Mouse (Mus musculus): ENCODE measurements around the gene Grik4.
"Not testable (repeated sequence)": the region's sequence is repeated elsewhere in the genome, so short reads cannot be mapped to it uniquely, and the experiment has no call there.

Grik4 gene

DNA sequence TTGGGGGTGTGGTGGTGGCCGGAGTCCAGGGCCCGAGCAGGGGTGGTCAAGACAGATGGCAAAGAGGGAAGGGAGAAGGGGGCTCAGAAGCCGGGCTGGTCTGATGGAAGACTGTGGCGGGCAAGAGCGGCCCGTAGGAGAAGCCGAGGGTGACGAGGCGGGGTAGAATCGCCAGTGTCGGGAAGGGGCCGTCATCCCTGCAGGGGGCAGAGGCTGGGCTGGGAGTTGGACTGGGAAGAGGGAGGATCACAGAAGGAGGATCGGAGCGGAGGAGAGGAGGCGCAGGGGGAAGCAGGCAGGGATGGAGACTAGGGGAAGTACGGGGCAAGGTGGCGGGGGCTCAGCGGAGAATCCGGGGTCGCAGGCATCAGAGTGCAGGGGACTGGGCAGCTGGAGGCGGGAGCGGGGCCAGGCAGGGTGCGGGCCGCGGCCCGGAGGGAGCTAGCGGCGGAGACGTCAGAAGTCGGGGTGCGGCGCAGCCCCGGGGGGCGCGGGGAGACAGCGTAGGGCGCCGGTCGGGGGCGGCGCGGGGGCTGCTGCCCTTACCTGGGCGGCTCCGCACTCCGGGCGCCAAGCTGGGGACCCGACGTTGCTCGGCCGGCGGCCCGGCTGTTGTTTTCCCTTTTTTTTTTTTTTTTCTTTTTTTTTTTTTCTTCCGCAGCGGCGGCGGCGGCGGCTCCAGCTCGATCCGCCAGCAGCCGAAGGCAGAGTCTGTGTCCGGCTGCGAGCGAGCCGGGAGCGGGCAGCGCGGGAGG, at the start of gene Grik4:
Gene Grik4, minus strand, starts transcription at position 713 of the 755 bp plus-strand sequence.
- DNase-seq = peak; percentile 28 to 64

DNA sequence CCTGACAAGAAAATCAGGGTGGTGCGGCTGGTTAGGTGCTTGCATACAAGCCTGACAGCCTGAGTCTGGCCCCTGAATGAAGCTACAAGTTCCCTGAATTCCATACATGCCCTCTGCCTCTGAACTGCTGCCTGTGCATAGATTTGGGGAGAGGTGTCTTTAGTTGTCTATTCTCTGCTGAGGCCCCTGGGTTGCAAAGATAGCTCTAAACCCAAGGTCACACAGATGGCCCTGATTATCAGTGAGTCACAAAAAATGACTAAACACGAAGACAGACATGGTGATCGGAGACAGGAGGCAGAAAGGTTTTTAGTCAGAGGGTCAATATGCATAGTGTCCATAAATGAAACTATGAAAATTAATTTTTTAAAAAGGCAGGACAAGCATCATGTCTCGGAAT, 49.4 kb upstream of the Grik4 start:
- DNase-seq = no peak

DNA sequence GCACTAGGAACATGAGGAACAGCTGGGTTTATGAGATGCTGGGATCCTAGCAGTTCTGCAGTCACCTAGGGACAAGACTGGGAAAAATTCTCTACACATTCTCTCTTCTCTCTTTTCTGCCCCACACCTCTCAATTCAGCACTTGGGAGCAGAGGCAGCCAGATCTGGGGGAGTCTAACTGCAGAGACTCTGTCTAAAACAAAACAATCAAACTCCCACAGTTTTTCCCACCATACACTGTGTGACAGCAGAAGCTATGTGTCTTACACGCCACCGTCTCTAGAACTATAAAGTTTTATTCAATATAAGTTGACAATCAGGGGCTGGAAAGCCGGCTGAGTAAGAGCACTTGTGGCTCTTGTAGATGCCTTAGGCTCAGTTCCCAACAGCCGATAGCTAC, 43.7 kb upstream of the Grik4 start:
- no peak for DNase-seq

DNA sequence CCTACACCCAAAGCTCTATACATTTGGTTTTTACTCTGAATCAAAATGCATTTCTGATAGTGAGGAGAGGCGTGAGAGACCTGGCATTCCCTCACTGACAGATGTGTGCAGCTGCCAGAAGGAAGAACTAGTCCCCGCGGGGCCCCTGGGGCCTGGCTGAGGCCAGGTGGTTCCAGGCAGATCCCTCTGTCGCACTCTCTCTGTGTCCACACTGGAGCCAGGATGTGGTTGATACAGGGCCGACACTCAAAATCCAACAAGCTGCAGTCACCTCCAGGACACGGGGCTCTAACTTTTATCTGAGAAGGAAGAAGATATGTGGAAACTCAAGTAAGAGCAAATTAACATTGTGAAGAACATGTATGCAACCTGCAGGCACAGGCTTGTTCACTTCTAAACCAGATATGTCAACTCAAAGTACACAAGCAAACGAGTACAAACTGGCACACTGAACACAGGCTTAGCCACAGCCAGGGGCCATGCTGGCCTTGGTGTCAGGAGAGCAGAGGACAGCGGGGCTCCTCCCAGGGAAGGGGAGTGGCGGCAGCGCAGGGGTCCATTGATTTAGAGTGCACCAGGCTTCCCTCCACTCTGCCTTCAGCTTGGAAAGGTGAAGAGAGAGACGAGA, 24.7 kb upstream of the Grik4 start:
- DNase-seq = no peak

DNA sequence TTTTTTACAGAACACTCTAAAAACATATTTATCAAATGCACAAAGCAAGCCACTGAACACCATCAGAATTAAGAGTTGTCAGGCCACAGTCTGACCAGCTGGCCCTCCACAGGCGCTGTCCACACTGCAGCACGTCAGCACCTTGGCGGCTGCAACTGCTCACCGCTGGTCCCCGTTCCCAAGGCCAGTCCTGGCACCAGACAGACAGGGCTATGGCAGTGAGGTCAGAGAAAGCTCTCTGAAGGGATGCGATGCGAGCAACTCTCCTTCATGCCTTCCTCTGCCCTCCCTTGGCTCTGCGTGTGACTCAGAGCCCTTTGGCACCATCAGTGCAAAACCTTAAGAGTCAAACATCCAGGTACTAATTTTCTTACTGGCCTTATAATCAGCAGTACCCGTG, 23.4 kb upstream of the Grik4 start:
- no peak for DNase-seq

DNA sequence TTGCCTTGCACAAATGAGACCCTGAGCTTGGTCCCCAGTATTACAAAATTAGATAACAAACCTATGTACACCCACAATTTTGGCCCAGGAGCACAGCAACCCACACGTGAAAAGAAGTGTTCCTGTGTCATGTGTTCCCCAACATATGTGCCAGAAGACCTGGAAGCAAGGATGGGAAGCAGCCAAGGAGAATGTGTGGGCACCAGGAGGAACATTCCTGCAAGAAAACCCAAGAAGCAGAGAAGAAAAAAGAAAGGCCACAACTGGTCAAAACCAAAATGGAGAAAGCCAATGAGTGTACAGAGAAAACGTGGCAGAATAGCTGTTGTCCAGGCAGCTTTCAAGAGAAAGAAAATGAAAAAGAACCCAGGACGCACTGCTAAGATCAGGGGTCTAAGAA, 20.5 kb upstream of the Grik4 start:
- DNase-seq = not testable (repeated sequence)

DNA sequence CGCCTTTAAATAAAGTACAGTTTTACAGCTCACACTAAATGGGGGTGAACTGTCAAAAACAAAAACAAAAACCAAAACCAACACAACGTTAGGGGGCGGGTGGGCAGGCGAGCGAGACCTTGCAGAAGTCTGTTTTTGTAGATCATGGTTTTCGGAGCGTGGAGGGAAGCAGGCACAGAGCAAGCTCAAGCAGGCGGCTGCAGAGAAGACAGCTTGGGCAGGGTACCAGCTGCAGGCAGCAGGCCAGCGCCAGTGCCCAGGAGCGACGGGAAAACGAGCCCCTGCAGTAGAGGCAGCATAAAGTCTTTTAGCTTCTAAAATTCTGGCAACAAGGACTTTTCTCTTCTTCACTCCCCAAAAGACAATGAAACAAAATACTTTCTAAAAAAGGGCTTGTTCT, 20.1 kb upstream of the Grik4 start:
- no peak for DNase-seq

DNA sequence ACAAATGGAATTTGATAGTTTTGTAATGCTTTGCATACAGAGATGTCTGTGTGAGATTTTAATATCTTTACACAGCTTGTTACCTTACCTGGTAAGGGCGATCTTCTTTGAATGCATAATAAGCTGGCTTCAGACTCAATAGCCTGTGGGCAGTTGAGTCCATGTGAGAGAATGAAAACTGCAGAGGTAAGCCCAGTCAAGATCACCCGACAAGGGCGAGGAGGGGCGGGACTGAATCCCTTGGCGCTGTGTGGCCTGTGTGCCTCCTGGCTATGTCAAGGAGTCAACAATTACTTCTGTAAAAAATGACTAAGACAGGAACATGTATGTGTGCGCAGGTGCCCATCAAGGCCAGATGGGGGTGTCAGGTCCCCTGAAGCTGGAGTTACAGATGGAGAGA, 18.2 kb upstream of the Grik4 start:
- peak; percentile 18 to 43 for DNase-seq

DNA sequence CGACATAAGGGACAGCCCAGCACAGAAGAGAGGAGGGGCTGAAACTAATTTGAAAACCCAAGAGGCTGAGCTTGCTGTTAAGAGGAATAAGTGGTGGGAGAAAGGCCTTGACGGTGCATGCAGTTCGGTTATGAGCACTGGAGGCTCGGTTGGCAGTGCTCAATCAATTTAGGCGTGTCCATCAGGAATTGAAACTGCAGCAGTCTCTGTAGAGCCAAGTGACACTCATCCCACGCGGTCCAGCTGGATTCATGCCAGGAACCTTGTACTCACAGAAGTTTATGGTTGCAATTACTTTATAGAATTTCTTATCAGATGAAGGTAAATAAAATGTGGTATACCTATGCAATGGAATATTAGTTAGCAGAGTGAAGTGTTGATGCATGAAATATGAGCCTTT, 14.1 kb upstream of the Grik4 start:
- peak in 1 of 2 experiments; percentile 21 for DNase-seq

DNA sequence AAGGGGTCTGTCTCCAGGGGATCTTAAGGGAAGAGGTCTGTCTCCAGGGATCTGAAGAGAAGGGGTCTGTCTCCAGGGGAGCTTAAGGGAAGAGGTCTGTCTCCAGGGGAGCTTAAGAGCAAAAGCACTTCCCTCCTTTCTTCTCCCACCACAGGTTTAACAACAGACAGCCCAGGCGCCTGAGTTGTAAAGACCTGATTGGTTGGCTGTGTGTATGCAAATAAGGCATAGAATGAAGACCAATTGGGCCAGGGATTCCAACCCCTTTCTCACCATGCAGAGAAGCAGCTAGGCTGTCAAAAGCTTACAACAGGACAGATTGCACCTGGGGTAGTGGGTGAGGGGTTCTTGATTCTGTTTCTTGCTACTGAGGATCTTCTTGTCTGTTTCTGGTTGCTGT, 4.1 kb upstream of the Grik4 start:
- DNase-seq = no peak

DNA sequence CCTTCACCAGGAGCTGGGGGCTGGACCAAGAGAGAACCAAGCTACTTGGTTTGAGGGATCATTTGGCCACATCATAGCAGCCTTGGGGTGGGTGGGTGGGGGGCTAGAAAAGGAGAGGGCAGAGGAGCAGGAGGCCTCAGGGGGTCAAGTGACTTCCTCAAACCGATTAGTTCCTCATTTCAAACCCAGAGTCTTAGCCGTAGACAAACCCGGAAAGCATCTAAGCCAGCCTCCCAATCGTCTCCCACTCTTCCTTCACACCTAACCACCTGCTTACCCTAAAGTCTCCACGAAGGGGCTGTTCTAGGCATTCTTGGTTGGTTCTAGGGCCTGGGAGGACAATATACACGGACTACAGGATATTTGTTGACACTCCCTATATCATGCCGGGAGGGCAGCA, 881 bp upstream of the Grik4 start:
- DNase-seq = no peak

DNA sequence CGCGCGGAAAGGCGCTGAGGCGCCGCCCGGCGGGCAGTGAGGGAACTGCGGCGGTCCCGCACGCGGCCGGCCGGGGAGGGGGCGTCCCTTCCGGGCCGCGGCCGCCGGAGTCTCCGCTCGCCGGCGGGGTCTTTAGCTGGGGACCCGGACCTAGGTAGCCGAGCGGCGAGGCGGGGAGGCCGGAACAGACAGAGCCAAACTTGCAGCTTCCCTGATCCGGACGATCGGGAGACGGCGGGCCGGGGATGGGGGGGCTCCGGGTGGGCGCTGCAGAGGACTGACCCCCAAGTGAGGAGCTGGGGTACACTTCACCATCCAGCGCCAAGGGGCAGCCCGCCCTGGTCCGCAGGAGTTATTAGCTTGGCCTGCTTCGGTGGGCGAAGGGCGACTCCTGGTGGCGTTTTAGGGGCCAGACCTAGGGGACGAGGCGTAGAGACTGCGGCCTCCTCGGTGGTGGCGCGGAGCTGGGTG, 278 bp upstream of the Grik4 start:
- DNase-seq = peak; percentile 82 to 93

DNA sequence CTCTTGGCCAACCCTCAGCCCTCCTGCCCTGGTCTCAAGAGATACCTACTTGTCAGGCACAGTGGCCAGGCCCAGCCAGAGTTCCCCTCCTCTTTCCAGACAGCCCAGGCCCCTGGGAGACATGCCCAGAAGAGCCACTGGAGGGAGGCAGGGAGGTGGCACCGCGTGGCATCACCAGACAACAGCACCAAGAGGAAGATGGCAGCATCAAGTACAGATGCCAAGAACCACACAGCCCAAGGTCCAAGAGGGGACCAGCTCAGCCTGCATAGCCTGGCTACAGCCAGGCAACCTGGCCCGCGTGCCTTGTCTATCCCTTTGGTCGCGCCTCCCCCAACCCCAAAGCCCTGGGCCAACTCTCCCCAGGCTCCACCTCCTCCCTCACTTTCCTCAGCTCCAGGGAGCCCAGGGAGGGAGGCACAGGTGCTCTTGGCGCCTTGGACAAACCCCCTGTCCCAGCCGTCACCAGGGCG, 1.2 kb downstream of the Grik4 start:
- DNase-seq = no peak

DNA sequence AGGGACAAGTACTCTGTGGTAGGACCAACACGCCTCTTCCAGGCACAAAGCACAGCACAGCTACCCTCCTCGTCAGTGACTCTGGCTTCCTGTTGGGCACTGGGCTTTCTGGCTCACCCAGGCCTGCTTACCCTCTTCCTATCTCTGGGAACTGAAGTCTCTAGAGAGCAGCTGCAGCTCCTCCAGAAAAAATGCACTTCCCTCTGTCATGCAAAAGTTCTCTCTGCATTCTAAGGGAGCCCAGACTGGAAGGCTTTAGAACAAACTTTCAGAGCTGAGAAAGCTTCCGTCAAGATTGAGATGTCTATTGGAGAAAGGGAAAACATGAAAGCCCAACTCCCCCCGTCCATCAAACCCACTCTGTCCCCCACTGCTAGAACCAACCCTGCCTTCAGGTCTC, 2.1 kb downstream of the Grik4 start:
- no peak for DNase-seq

DNA sequence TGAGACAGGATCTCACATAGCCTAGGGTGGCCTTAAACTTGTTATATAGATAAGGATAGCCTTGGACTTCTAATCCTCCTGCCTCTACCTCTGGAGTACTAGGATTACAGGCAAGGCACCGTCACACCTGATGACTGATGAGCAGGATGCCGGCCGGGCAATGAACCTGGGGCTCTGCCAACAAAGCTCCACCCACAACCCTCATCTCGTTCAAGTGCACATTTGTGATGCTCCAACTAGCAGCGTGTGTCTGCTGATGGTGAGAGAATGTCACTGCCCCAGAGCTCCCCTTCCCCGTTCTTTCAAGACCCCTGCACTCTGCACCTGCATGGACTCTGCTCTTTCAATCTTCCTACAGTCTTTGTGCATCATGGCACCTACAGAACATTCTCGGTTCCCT, 12.1 kb downstream of the Grik4 start:
- peak in 1 of 2 experiments; percentile 39 for DNase-seq

DNA sequence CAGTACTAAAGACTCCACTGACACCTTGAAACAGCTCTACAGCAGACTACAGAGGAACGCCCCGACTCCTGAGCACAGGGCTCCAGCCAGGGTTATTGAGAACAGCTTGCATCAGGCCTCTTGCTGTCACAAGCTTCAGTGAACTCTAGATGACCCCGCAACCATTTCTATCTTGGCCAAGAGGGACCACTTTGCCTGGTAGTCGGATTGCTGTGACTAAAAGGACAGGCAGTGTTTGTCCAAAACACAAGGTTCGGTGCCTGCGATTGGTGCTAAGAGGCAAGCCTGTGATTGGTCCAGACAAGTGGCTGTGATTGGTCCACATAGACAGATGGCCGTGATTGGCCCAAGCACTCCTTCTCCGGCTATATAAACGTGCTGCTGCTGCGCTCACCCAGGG, 16.8 kb downstream of the Grik4 start:
- DNase-seq = no peak

DNA sequence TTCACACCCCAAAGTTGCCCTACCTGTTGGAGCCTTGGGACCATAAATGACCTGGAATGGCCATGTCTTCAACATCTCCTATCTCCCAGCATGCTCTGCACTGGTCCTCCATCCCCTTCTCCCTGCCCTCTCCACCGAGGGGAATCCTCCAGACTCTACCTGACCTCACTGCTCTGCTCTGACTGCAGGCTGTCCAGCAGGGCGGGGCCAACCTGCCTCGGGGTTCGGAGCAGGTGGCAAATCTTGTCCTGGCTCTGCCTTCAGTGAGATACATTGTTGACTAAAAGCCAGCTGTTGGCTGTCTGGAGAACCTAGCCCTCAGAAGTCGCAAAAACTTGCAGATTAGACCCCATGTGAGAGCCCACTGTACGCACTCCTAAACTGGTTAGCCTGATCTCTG, 17.7 kb downstream of the Grik4 start:
- DNase-seq = no peak

DNA sequence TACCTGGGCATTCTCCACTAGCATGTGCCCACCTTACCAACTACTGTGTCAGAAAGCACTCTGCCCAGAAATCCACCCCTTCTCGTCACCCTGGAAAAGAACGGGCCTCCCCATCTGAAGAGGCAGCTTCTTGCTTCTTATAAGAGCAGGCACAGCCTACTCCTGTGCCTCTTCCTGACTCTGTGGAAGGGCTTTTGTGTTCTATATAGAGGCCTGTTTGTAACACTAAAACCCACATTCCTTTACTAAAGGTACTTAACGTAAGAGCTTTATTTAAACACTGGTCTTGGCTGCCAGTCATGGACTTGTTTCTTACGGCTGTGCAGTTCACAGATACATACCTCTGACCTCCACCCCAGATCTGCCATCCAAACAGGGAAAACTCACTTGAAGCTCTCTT, 22.5 kb downstream of the Grik4 start:
- no peak for DNase-seq

DNA sequence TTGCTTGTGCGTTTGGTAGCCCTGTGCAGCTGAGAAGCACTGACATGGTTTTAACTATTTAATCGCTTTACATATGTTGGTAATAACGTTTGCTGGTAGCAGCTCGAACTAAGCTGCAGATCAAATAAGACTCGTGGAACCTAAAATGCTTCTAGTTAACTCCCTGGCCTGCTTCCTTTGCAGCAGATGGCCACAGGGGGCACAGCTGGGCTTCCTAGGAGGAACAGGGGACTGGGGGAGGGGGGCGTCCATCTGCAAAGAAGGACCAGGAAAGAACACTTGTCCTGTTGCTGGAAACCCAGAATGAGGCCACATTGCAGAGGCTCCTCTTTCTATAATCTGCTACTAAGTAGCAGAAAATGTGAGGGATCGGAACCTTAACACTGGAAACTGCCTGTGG, 24.1 kb downstream of the Grik4 start:
- DNase-seq = no peak

DNA sequence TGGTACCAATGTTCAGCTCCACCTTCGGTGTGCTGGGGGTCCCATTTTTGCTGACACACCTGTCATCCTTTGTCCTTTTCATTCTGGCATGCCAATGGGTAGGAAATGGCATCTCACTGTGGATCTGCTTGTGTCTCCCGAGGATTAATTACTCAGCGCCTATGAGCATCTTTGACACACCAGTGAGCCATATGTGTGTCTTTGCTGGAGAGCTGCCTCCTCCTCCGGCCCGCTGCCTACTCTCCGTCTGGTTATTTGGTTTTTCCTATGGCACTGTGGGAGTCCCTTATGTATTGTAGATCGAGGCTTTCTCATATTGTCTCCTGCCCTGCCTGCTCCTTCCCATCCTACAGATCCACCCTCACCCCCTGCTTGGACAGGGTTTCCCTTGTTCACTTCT, 26.4 kb downstream of the Grik4 start:
- no peak for DNase-seq

DNA sequence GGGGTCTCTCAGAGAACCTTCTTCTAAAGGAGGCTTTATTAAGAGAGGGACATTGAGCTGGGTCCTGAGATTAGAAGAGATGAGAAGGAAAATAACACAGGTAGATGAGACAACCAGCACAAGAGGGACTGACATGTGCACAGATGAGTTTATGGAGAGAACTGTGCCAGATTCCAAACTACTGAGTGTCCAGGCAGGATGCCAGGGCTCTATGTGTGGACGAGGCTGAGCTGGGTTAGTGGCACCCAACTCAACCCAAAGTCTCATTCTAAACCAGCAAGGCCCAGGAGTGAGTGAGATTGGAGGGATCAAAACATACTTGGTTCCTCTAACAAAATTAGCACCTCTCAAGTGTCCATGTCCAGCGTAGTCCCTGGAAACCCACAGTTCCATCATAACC, 31.1 kb downstream of the Grik4 start:
- DNase-seq = no peak

DNA sequence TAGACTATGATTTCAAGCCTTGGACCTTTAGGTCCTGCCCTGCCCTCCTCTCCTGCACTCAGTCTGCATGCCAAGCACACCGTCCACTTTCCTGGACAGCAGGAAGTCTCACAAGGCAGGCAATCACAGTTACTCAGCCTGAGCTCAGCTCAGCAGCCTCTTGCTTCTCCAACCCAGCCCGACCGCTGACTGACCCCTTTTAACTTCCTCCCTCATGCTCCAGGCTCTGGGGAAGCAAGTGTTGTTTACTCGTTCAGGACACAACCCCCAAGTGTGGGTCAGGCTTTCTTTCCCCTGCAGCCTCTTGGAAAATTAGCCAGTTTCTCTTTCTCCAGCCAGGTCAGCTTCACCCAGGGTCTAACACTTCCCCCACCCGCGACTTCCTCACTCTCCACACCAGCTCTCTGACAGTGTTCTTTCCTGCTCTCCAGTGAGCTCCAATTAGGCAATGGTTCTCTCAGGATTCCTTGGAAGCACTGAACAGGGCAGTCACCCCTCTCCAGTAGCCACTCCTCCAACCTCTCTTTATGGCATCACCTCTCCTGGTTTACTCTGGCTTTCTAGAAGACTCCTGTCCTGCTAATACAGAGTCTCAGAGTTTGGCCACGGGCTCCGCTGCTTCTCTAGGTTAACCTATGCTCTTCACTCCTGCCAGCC, 35.5 kb downstream of the Grik4 start:
- peak; percentile 20 to 41 for DNase-seq

DNA sequence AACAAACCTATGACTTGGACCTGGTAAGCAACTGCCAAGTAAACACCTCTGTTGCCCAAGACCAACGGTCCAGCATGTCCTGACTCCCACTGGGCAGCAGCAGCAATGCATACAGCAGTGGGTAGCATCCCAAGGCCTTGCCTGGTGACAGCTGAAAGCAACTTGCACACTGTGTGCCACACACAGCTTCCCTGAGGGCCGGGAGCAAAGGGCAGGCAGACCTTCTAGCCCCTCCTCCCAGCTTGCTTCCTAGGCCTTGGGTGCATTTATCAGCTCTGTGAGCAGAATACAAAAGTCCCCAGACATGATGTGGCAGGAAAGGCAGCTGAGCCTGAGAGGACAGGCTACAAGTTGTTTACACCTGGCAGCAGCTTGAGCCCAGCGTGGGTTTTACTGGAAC, 37.3 kb downstream of the Grik4 start:
- DNase-seq = peak in 1 of 2 experiments; percentile 8

DNA sequence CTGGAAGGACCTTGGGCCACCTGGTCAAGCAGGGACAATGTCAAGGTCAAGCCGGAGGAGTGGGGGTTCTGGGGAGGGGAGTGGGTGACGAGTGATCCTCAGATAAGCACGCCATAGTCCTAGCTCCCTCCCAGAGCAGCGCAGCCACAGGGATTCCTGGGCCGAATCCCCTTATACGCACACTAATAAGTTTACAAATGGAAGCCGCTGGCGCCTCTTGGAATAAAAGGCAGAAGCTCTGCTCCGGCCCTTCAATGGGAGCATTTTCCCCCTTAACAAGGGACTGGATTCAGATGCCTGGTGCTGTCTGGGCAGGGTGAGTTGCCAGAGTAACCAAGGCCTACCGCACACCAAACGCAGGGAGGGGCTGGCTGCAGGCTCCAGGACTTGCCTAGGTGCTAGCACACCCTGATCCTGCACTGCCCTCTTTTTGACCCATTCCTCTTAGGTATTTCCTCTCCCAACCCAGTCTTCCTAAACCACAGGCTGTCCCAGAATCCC, 46.2 kb downstream of the Grik4 start:
- DNase-seq = no peak

Measured in kidney, postnatal 36 days (tissue).